19 mouse cellular contexts compared by ENCODE assay signal in the genomic region with DNA sequence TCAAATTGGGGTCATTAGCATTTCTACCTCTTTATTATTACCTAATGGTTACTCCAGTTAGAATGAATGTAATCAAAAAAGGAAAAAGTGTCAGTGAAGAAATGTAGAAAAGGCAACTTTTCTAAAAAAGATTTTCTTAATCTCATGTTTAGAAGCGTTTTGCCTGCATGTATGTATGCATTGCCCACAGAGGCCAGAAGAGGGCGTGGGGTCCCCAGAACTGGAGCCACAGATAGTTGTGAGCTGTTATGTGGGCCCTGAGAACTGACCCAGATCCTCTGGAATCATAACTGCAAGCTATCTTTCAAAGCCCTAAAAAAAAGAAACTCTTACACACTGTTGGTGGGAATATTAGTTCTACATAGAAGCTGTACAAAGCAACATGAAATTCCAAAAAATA. TPM values are rescaled to one million over a fixed set of nuclear protein-coding genes. Genes with fewer than 3 reads are reported as not detected.
A peak's percentile ranks its signal among the peaks of the same experiment; 100 is the strongest.
DNase-seq lines count a peak whose midpoint lies in the region; ATAC-seq and TF ChIP-seq lines count a peak whose summit lies in the region.
"Had no signal": no experiment of that assay in that cellular context is flagged by ENCODE, and none has a peak within 500 bp of the region (broad histone marks: within the 10 kb centered on the region; RNA-seq: fewer than 3 reads in every experiment).

No protein-coding gene starts in this region.

- H3K4me2 ChIP-seq in forebrain, embryonic 16.5 days (ENCODE audit: low read length) = no peak overlapping the region
- no peak overlapping the region for H3K4me2 ChIP-seq in forebrain, embryonic 11.5 days (ENCODE audit: low read depth, low read length, severe bottlenecking)
- H3K4me2 ChIP-seq: limb, embryonic 12.5 days; neural tube, embryonic 13.5 days had no signal

- peak; percentile 41 for TF ChIP-seq CTCF in liver, adult 2 months (IDR thresholded peaks at IDR 0.05; ENCODE audit: low read depth, low read length)

- H3K79me2 ChIP-seq in liver, adult 2 months (ENCODE audit: control insufficient read depth, insufficient read depth, low read length) = no peaks in the 10 kb centered on the region; the same call in 1 of the 2 replicates

- H3K4me3 ChIP-seq in forebrain, embryonic 16.5 days (replicated peaks; ENCODE audit: low read length) = no peak overlapping the region
- H3K4me3 ChIP-seq in forebrain, embryonic 11.5 days (ENCODE audit: low read depth, low read length) = no peak overlapping the region
- no peak overlapping the region for H3K4me3 ChIP-seq in liver, adult 2 months (ENCODE audit: insufficient read depth, low read depth, low read length)
- H3K4me3 ChIP-seq: erythroblast, embryonic 14.5 days; left cerebral cortex, adult 2 months; limb, embryonic 12.5 days; neural tube, embryonic 13.5 days had no signal

- H3K4me1 ChIP-seq in forebrain, embryonic 16.5 days (replicated peaks; ENCODE audit: control insufficient read depth, insufficient read depth, low read length) = peaks cover 8% of the 10 kb centered on the region
- no peaks in the 10 kb centered on the region for H3K4me1 ChIP-seq in forebrain, embryonic 11.5 days (replicated peaks; ENCODE audit: control insufficient read depth, insufficient read depth, low read length)
- H3K4me1 ChIP-seq in liver, adult 2 months (ENCODE audit: control insufficient read depth, insufficient read depth, low read length) = no peaks in the 10 kb centered on the region
- H3K4me1 ChIP-seq: limb, embryonic 12.5 days had no signal

- no peak for TF ChIP-seq POLR2A in liver, adult 2 months (IDR thresholded peaks at IDR 0.05; ENCODE audit: extremely low read depth, insufficient read depth, low read length)

- no peak for DNase-seq in forebrain, embryonic 11.5 days (ENCODE audit: low spot score)
- DNase-seq in liver, adult 2 months (ENCODE audit: extremely low read depth, low read depth, low spot score) = no peak
- DNase-seq in liver = no peak
- peak; percentile 24 for DNase-seq in ES-CJ7 (ENCODE audit: low read depth, low spot score)
- no peak for DNase-seq in cerebellum, adult 8-10 months
- DNase-seq in B cell, adult 2 months = no peak
- DNase-seq: cerebellum, adult 2 months; embryo, embryonic 11 days; heart, postnatal 36 days; kidney, postnatal 36 days; right cerebral cortex, postnatal 4 days; thymus, postnatal 14 days had no signal

- H3K27ac ChIP-seq in forebrain, embryonic 16.5 days (ENCODE audit: low read length) = peak overlapping the region; percentile 50; the same call in 1 of the 2 replicates
- no peak overlapping the region for H3K27ac ChIP-seq in forebrain, embryonic 11.5 days (ENCODE audit: low read depth, low read length)
- no peak overlapping the region for H3K27ac ChIP-seq in liver, adult 2 months (replicated peaks; ENCODE audit: insufficient read depth, low read depth, low read length)
- H3K27ac ChIP-seq: left cerebral cortex, adult 2 months; limb, embryonic 12.5 days; neural tube, embryonic 13.5 days had no signal

- no peaks in the 10 kb centered on the region for H3K36me3 ChIP-seq in forebrain, embryonic 16.5 days (ENCODE audit: control insufficient read depth, insufficient read depth)
- no peaks in the 10 kb centered on the region for H3K36me3 ChIP-seq in forebrain, embryonic 11.5 days (ENCODE audit: control insufficient read depth, insufficient read depth, low read length)
- peaks cover 48% of the 10 kb centered on the region for H3K36me3 ChIP-seq in liver, adult 2 months (ENCODE audit: control insufficient read depth, insufficient read depth, low read length)

- 80% methylated on average over 2 of the region's 2 CpGs for WGBS in forebrain, embryonic 16.5 days
- WGBS in forebrain, embryonic 11.5 days = 61% methylated on average over 2 of the region's 2 CpGs
- 83% methylated on average over 2 of the region's 2 CpGs for WGBS in liver, adult 2 months

- H3K9ac ChIP-seq in forebrain, embryonic 16.5 days (replicated peaks; ENCODE audit: low read depth, low read length) = no peak overlapping the region
- no peak overlapping the region for H3K9ac ChIP-seq in forebrain, embryonic 11.5 days (ENCODE audit: low read length)
- H3K9ac ChIP-seq in liver, adult 2 months (ENCODE audit: low read depth, low read length) = no peak overlapping the region
- H3K9ac ChIP-seq: limb, embryonic 12.5 days; neural tube, embryonic 13.5 days had no signal

- 0 out of 2 replicates have a peak, but pooled peaks have one; percentile 3 for ATAC-seq in forebrain, embryonic 16.5 days
- ATAC-seq in forebrain, embryonic 11.5 days (replicated peaks; ENCODE audit: low FRiP score) = no peak
- ATAC-seq in granulocyte monocyte progenitor cell, adult 5-6 weeks (replicated peaks; ENCODE audit: poor library complexity, severe bottlenecking) = 0 out of 2 replicates have a peak, but pooled peaks have one; percentile 20
- ATAC-seq: midbrain, embryonic 16.5 days had no signal

- H3K9me3 ChIP-seq in forebrain, embryonic 16.5 days (ENCODE audit: control insufficient read depth, low read length) = no peaks in the 10 kb centered on the region
- no peaks in the 10 kb centered on the region for H3K9me3 ChIP-seq in forebrain, embryonic 11.5 days (ENCODE audit: control insufficient read depth, low read length)
- H3K9me3 ChIP-seq: limb, embryonic 12.5 days; neural tube, embryonic 13.5 days had no signal

- no peaks in the 10 kb centered on the region for H3K27me3 ChIP-seq in forebrain, embryonic 16.5 days (replicated peaks; ENCODE audit: control insufficient read depth, insufficient read depth, low read length)
- H3K27me3 ChIP-seq in forebrain, embryonic 11.5 days (ENCODE audit: control insufficient read depth, insufficient read depth, low read length) = no peaks in the 10 kb centered on the region
- no peaks in the 10 kb centered on the region for H3K27me3 ChIP-seq in liver, adult 2 months (ENCODE audit: control insufficient read depth, insufficient read depth, low read length)
- H3K27me3 ChIP-seq: limb, embryonic 12.5 days; neural tube, embryonic 13.5 days had no signal

RNA-seq across cellular contexts. Expression of a gene that starts 19.5 kb away (rescaled TPM):
- polyA plus RNA-seq in forebrain, embryonic 16.5 days (2015; fragmentation: Nextera tagmentation; extraction: Ambion mirVana) = 56.6 and 57.9 TPM in 2 replicates
- polyA plus RNA-seq in forebrain, embryonic 11.5 days (2014; fragmentation: Nextera tagmentation; extraction: Ambion mirVana) = 59.2 and 65.7 TPM in 2 replicates
- total RNA-seq in liver, adult 2 months (2014; rRNA removed) = 22.6 and 23.6 TPM in 2 replicates
- polyA plus RNA-seq in liver, adult 2 months (2012; rRNA removed) = 14.3 and 15.9 TPM in 2 replicates
- 48.9 and 49.5 TPM in 2 replicates for total RNA-seq in granulocyte monocyte progenitor cell, adult 5-6 weeks (2014; fragmentation: Nextera tagmentation)
- 74.7 and 144 TPM in 2 replicates for total RNA-seq in granulocyte monocyte progenitor cell, adult 5-6 weeks (2017)

RNA-seq across cellular contexts. Expression of a gene that starts 44.7 kb away (rescaled TPM):
- 7.9 and 12.3 TPM in 2 replicates for polyA plus RNA-seq in forebrain, embryonic 16.5 days (2015; fragmentation: Nextera tagmentation; extraction: Ambion mirVana)
- 23.5 and 27.3 TPM in 2 replicates for polyA plus RNA-seq in forebrain, embryonic 11.5 days (2014; fragmentation: Nextera tagmentation; extraction: Ambion mirVana)
- total RNA-seq in liver, adult 2 months (2014; rRNA removed) = 3.0 and 4.8 TPM in 2 replicates
- polyA plus RNA-seq in liver, adult 2 months (2012; rRNA removed) = 0.81 and 1.4 TPM in 2 replicates
- total RNA-seq in granulocyte monocyte progenitor cell, adult 5-6 weeks (2014; fragmentation: Nextera tagmentation) = not detected in 2 replicates
- 0.05 TPM in 1 of 2 replicates, not detected in the other for total RNA-seq in granulocyte monocyte progenitor cell, adult 5-6 weeks (2017)
- polyA plus RNA-seq: erythroblast, embryonic 14.5 days had no signal

RNA-seq across cellular contexts. Expression of a gene that starts 59.9 kb away (rescaled TPM):
- 8.1 and 8.4 TPM in 2 replicates for polyA plus RNA-seq in forebrain, embryonic 16.5 days (2015; fragmentation: Nextera tagmentation; extraction: Ambion mirVana)
- 16.7 TPM in 2 replicates for polyA plus RNA-seq in forebrain, embryonic 11.5 days (2014; fragmentation: Nextera tagmentation; extraction: Ambion mirVana)
- total RNA-seq in liver, adult 2 months (2014; rRNA removed) = 25.4 and 26.7 TPM in 2 replicates
- polyA plus RNA-seq in liver, adult 2 months (2012; rRNA removed) = 7.5 and 8.7 TPM in 2 replicates
- 30.4 and 35.6 TPM in 2 replicates for total RNA-seq in granulocyte monocyte progenitor cell, adult 5-6 weeks (2014; fragmentation: Nextera tagmentation)
- total RNA-seq in granulocyte monocyte progenitor cell, adult 5-6 weeks (2017) = 45.6 and 45.8 TPM in 2 replicates
